Mouse (Mus musculus) spleen, postnatal 14 days (tissue): ENCODE measurements around the gene Src.

Experiments
- DNase-seq, 2 experiments: peaks; one replicate each; pipeline ENCODE4 v3.0.0; 2021 to 2022; ENCODE audit warnings: low spot score in 2 of 2

Src gene

GRCm38 (mm10) chr2:157412497-157412896 is 5.7 kb upstream of the Src start:
- DNase-seq: no peak

- DNase-seq: no peak
These were observed 1.0 kb upstream of the Src start for GRCm38 (mm10) chr2:157417229-157417628.

- no peak for DNase-seq
These were observed 396 bp downstream of the Src start for GRCm38 (mm10) chr2:157418609-157419071.

GRCm38 (mm10) chr2:157419506-157419905 is 1.3 kb downstream of the Src start:
- DNase-seq: no peak

GRCm38 (mm10) chr2:157420404-157420803 is 2.2 kb downstream of the Src start:
- no peak for DNase-seq

GRCm38 (mm10) chr2:157422062-157422655 is 3.9 kb downstream of the Src start:
- DNase-seq: no peak

- DNase-seq: no peak
These were observed 4.8 kb downstream of the Src start for GRCm38 (mm10) chr2:157422854-157423705.

- DNase-seq: no peak
These were observed 5.5 kb downstream of the Src start for GRCm38 (mm10) chr2:157423706-157424125.

GRCm38 (mm10) chr2:157424126-157424903 is 6.1 kb downstream of the Src start:
- DNase-seq: no peak

GRCm38 (mm10) chr2:157424904-157425642 is 6.8 kb downstream of the Src start:
- no peak for DNase-seq

GRCm38 (mm10) chr2:157425643-157425988 is 7.4 kb downstream of the Src start:
- no peak for DNase-seq

- DNase-seq: no peak
These were observed 7.9 kb downstream of the Src start for GRCm38 (mm10) chr2:157426171-157426570.

GRCm38 (mm10) chr2:157427164-157427563 is 8.9 kb downstream of the Src start:
- DNase-seq: no peak

GRCm38 (mm10) chr2:157428351-157429139 is 10.3 kb downstream of the Src start:
- no peak for DNase-seq

- DNase-seq: no peak
These were observed 11.5 kb downstream of the Src start for GRCm38 (mm10) chr2:157429735-157430134.

GRCm38 (mm10) chr2:157430667-157431429 is 12.6 kb downstream of the Src start:
- no peak for DNase-seq

GRCm38 (mm10) chr2:157431912-157432311 is 13.7 kb downstream of the Src start:
- DNase-seq: no peak

- DNase-seq: no peak
These were observed 14.2 kb downstream of the Src start for GRCm38 (mm10) chr2:157432476-157432875.

GRCm38 (mm10) chr2:157434041-157434440 is 15.8 kb downstream of the Src start:
- no peak for DNase-seq

- DNase-seq: no peak
These were observed 16.3 kb downstream of the Src start for GRCm38 (mm10) chr2:157434497-157434896.
